Mouse (Mus musculus) CH12.LX (cell line): ENCODE data around the gene Fgfr2.

Experiments used
- MAFK ChIP-seq: IDR thresholded peaks from 2 replicates; pipeline ENCODE4 v1.6.1; 2011; ENCODE audit warnings: low read length, improper control_type of control experiment; ENCODE audit not compliant: insufficient replicate concordance
- MYC ChIP-seq: IDR thresholded peaks from 2 replicates; pipeline ENCODE4 v1.6.1; 2011; ENCODE audit warnings: low read depth, mild to moderate bottlenecking, improper control_type of control experiment, low read length

DNA sequence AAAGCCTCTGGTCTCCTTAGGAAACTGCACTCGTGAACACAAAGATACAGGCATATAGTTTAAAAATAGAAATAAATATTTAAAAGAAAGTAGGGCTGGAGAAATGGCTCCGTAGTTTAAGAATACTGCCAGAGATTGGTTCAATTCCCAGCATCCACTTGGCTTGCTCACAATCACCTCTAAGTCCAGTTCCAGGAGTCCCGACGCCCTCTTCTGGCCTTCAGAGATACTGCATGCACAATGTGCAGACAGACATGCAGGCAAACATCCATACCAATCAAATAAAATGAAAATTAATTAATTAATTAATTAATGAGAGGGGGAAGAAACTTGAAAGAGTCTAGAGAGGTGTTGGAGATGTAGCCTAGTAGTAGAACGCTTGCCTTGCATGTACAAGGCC, 2856.1 kb downstream of the Fgfr2 start:
- TF ChIP-seq MYC (no peak), MAFK (no peak)
